Mouse (Mus musculus): ENCODE measurements around the gene Olfm2. TPM values are rescaled to one million over a fixed set of nuclear protein-coding genes. Genes with fewer than 3 reads are reported as not detected.

Olfm2 gene
- polyA plus RNA-seq, 1 experiment: 0.53 TPM

DNA sequence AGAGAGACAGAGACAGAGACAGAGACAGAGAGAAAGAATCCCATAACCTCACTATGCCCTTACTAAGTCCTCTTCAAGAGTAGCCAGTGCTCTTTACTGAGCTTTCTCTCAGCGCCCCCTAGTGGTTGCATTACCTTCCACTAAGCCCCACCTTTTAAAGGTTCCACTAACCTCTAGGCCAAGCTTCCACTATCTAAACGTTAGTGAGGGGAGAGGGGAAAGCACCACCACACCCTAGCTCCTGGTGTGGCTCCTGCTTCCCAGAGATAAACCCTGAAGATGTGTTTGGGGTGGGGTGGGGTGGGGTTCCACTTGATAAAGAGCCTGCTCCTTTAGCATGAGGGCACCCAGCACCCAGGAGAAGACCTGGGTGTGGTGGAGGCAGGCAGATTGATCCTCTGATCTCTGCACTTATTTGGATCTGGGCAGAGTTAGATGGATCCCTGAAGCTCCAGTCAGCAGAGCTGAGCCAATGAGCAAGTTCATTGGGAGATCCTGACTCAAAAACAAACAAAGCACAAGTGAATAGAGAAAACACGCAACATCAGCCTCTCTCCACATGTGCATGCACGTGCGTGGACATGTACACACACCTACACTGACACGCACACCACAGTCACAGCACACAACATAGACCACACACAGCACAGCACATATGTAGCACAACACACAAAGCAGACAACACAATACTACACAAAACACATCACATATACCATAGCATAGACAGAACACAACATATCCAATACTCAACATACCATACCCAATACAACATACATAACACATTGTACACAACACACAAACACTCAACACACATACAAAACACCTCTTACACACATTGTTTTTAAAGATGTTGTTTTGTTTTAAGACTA, 11.2 kb upstream of the Olfm2 start:
- 63% methylated on average over 6 of the region's 6 CpGs for WGBS
- Histone ChIP-seq H3K4me3 (ENCODE audit: extremely low read depth, insufficient read depth, insufficient read length) (no peak overlapping the region), H3K27me3 (ENCODE audit: control insufficient read depth, insufficient read depth, low read length) (no peaks in the 10 kb centered on the region), H3K4me1 (ENCODE audit: control insufficient read depth, insufficient read depth, insufficient read length) (no peaks in the 10 kb centered on the region), H3K36me3 (ENCODE audit: control insufficient read depth, insufficient read depth, low read length) (no peaks in the 10 kb centered on the region), H3K27ac (ENCODE audit: insufficient read depth, low read length) (no peak overlapping the region)
- DNase-seq (ENCODE audit: low read depth in 1 of 2, low spot score in 2 of 2): peak; percentile 45 to 57
- TF ChIP-seq CTCF (IDR thresholded peaks at IDR 0.05; ENCODE audit: extremely low read depth, insufficient read depth, insufficient read length, insufficient replicate concordance) (peak; percentile 47; the same call in 1 of the 2 replicates), POLR2A (IDR thresholded peaks at IDR 0.05; ENCODE audit: low read depth, low read length) (no peak)

GRCm38 (mm10) chr9:20756081-20756700, 10.0 kb upstream of the Olfm2 start:
- Histone ChIP-seq H3K27me3 (ENCODE audit: control insufficient read depth, insufficient read depth, low read length) (no peaks in the 10 kb centered on the region), H3K36me3 (ENCODE audit: control insufficient read depth, insufficient read depth, low read length) (no peaks in the 10 kb centered on the region), H3K27ac (ENCODE audit: insufficient read depth, low read length) (no peak overlapping the region), H3K4me1 (ENCODE audit: control insufficient read depth, insufficient read depth, insufficient read length) (no peaks in the 10 kb centered on the region), H3K4me3 (ENCODE audit: extremely low read depth, insufficient read depth, insufficient read length) (no peak overlapping the region)
- 86% methylated on average over 4 of the region's 4 CpGs for WGBS
- no peak for DNase-seq (ENCODE audit: low read depth in 1 of 2, low spot score in 2 of 2)
- TF ChIP-seq POLR2A (IDR thresholded peaks at IDR 0.05; ENCODE audit: low read depth, low read length) (no peak), CTCF (IDR thresholded peaks at IDR 0.05; ENCODE audit: extremely low read depth, insufficient read depth, insufficient read length, insufficient replicate concordance) (no peak)

GRCm38 (mm10) chr9:20754335-20754734, 8.2 kb upstream of the Olfm2 start:
- Histone ChIP-seq H3K4me1 (ENCODE audit: control insufficient read depth, insufficient read depth, insufficient read length) (no peaks in the 10 kb centered on the region), H3K27me3 (ENCODE audit: control insufficient read depth, insufficient read depth, low read length) (no peaks in the 10 kb centered on the region), H3K36me3 (ENCODE audit: control insufficient read depth, insufficient read depth, low read length) (no peaks in the 10 kb centered on the region), H3K27ac (ENCODE audit: insufficient read depth, low read length) (no peak overlapping the region), H3K4me3 (ENCODE audit: extremely low read depth, insufficient read depth, insufficient read length) (no peak overlapping the region)
- no peak for DNase-seq (ENCODE audit: low read depth in 1 of 2, low spot score in 2 of 2)
- TF ChIP-seq CTCF (IDR thresholded peaks at IDR 0.05; ENCODE audit: extremely low read depth, insufficient read depth, insufficient read length, insufficient replicate concordance): no peak
- no peak for TF ChIP-seq POLR2A (IDR thresholded peaks at IDR 0.05; ENCODE audit: low read depth, low read length)
- WGBS: 77% methylated on average over 2 of the region's 2 CpGs

DNA sequence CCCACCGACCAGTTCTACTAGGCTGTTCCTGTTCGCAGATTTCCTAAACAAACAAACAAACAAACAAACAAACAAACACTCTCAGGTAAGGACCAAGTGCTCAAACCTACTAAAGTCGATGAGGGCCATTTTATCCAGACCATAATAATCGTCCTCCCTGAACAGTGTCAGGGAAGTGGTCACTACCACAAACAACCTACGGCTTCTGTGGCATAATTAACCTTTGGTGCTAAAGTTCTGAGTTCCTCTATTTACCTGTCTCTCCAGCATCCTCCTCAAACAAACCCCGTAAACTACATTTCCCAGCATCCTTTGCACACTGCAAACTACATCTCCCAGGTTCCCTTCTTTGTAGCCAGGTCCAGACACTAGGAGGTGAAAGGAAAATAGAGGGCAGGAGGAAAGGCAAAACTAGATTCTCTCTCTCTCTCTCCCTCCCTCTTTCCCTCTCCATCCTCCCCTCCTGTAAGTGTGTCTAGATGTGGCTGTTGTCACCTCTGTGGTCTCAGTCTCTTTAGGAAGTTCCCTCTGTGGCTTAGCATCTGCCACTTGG, 5.4 kb upstream of the Olfm2 start:
- Histone ChIP-seq H3K27ac (ENCODE audit: insufficient read depth, low read length) (no peak overlapping the region), H3K4me1 (ENCODE audit: control insufficient read depth, insufficient read depth, insufficient read length) (no peaks in the 10 kb centered on the region), H3K4me3 (ENCODE audit: extremely low read depth, insufficient read depth, insufficient read length) (no peak overlapping the region), H3K27me3 (ENCODE audit: control insufficient read depth, insufficient read depth, low read length) (0 out of 2 replicates have a peak, but pooled peaks cover 4% of the 10 kb centered on the region), H3K36me3 (ENCODE audit: control insufficient read depth, insufficient read depth, low read length) (no peaks in the 10 kb centered on the region)
- 51% methylated on average over 6 of the region's 6 CpGs for WGBS
- no peak for DNase-seq (ENCODE audit: low read depth in 1 of 2, low spot score in 2 of 2)
- TF ChIP-seq POLR2A (IDR thresholded peaks at IDR 0.05; ENCODE audit: low read depth, low read length): no peak
- no peak for TF ChIP-seq CTCF (IDR thresholded peaks at IDR 0.05; ENCODE audit: extremely low read depth, insufficient read depth, insufficient read length, insufficient replicate concordance)

GRCm38 (mm10) chr9:20749213-20749612, 3.1 kb upstream of the Olfm2 start:
- DNase-seq (ENCODE audit: low read depth in 1 of 2, low spot score in 2 of 2): no peak
- Histone ChIP-seq H3K27me3 (ENCODE audit: control insufficient read depth, insufficient read depth, low read length) (peaks cover 11% of the 10 kb centered on the region), H3K4me3 (ENCODE audit: extremely low read depth, insufficient read depth, insufficient read length) (no peak overlapping the region), H3K4me1 (ENCODE audit: control insufficient read depth, insufficient read depth, insufficient read length) (no peaks in the 10 kb centered on the region), H3K27ac (ENCODE audit: insufficient read depth, low read length) (no peak overlapping the region), H3K36me3 (ENCODE audit: control insufficient read depth, insufficient read depth, low read length) (no peaks in the 10 kb centered on the region)
- 72% methylated on average over 5 of the region's 5 CpGs for WGBS
- TF ChIP-seq CTCF (IDR thresholded peaks at IDR 0.05; ENCODE audit: extremely low read depth, insufficient read depth, insufficient read length, insufficient replicate concordance) (no peak), POLR2A (IDR thresholded peaks at IDR 0.05; ENCODE audit: low read depth, low read length) (no peak)

DNA sequence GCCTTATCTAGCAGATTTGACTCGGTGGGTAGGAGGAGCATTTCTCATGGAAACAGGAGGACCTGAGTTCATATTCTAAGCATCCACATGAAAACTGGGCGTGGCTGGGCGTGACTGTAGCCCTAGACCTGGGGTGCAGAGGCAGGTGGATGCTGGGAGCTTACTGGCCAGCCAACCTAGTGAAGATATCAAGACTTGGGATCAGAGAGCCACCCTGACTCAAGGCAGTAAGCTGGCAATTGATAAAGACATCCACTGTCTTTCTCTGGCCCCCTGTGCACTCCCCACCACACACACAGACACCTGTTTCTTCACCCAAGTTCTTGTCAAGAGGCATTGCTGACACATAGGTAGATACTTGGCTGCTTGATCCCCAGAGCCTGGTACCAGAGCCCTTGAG, 2.4 kb upstream of the Olfm2 start:
- DNase-seq (ENCODE audit: low read depth in 1 of 2, low spot score in 2 of 2): no peak
- TF ChIP-seq POLR2A (IDR thresholded peaks at IDR 0.05; ENCODE audit: low read depth, low read length) (no peak), CTCF (IDR thresholded peaks at IDR 0.05; ENCODE audit: extremely low read depth, insufficient read depth, insufficient read length, insufficient replicate concordance) (no peak)
- H3K36me3 ChIP-seq (ENCODE audit: control insufficient read depth, insufficient read depth, low read length): no peaks in the 10 kb centered on the region
- no peak overlapping the region for H3K27ac ChIP-seq (ENCODE audit: insufficient read depth, low read length)
- H3K27me3 ChIP-seq (ENCODE audit: control insufficient read depth, insufficient read depth, low read length): peaks cover 12% of the 10 kb centered on the region
- WGBS: 71% methylated on average over 3 of the region's 3 CpGs
- H3K4me3 ChIP-seq (ENCODE audit: extremely low read depth, insufficient read depth, insufficient read length): no peak overlapping the region
- H3K4me1 ChIP-seq (ENCODE audit: control insufficient read depth, insufficient read depth, insufficient read length): no peaks in the 10 kb centered on the region

Data from spleen, adult 2 months (tissue).